Mouse (Mus musculus) left cerebral cortex, adult 8-10 months (tissue): ENCODE measurements around the gene Vmn1r195. TPM values are rescaled to one million over a fixed set of nuclear protein-coding genes. Genes with fewer than 3 reads are reported as not detected.
"Not testable (repeated sequence)": the region's sequence is repeated elsewhere in the genome, so short reads cannot be mapped to it uniquely, and the experiment has no call there.

Source experiments
- DNase-seq, 2 experiments: peaks; one replicate each; pipeline ENCODE4 v3.0.0; 2022; ENCODE audit warnings: low spot score in 2 of 2
- total RNA-seq, 4 experiments: library from RNA; stranded (reverse); gene quantifications; 2 replicates each; pipeline ENCODE4 v1.2.4; 2022

Gene Vmn1r195
- total RNA-seq = not detected

DNA sequence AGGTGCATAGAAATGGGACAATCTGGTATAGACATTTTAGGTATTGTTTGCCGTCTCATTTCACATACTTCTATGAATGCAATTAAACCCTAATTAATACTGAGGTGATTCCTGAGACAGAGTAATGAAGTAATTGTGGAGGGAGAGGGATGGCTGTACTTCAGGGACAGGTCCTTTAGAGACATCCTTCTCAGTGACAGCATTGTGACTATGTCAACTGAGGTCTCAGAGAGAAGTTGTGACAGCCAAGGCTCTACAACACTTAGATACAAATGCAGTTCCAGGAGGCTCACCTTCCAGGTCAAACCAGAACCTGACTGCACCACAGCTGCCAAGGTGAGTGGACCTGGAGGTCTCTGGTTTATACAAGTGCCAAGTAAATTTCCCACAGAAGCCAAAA lies at the start of gene Vmn1r195:
Vmn1r195 (plus strand) TSS at position 301 of the 400 bp plus-strand sequence.
- DNase-seq = not testable (repeated sequence)

DNA sequence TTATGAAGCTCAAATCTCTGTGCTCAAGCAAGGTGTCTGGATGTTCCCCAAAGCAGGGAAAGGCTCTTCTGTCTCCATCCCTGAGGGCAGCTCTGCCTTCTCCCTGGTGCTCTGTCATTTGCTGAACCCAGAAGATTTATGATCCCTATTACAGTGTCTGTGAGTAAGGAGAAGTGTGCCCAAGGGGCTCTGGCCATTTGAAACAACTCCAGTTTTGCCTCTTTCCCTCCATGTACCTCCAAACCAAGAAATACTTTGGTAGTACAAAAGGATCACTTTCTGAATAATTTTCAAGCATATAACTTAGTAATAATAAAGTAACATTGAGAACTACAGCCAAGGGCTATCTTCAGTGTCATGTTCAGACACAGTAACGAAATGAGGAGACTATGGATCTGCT lies 47.3 kb upstream of the Vmn1r195 start, which contains the start of gene Vmn1r193:
Vmn1r193 (minus strand) TSS at position 101 of the 400 bp plus-strand sequence.
- DNase-seq = not testable (repeated sequence)

DNA sequence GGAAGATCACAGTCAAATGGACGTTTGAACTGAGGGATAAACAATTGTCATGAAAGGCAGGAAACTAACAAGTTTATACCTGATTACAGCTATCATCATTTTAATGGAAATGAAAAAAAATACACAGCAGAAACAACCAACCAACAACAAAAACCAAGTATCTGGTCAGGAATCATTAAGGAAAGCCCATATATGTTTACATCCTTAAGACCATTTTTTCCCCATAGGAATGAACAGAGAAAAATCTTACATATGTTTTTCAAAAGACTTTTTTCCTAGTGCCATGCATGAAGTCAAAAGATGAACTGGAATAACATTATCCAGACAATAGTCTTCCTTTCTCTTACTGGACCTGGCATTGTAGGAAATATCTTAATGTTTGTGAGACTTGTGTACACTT lies 26.4 kb upstream of the Vmn1r195 start, which contains the start of gene Vmn1r194:
Vmn1r194 (plus strand) TSS at position 301 of the 400 bp plus-strand sequence.
- DNase-seq = no peak

DNA sequence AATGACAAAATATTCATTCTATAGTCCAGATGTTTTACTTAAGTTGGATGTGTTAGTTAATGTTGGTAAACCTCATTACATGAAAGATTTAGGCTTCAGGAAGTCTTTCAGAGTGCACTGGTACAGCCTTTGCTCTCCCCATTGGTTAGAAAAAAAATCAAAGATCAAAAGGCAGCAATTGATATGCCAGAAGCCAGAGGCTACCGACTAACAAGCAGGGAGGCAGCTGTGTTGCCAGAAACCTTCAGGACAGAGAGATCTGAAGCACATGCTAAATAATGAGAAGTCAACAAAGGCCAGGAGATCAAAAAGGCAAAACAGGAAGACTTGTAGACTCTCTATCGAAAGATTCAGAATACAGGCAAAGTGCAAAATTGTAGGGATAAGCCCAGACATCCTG lies 1.4 kb downstream of the Vmn1r195 start:
- DNase-seq = no peak

DNA sequence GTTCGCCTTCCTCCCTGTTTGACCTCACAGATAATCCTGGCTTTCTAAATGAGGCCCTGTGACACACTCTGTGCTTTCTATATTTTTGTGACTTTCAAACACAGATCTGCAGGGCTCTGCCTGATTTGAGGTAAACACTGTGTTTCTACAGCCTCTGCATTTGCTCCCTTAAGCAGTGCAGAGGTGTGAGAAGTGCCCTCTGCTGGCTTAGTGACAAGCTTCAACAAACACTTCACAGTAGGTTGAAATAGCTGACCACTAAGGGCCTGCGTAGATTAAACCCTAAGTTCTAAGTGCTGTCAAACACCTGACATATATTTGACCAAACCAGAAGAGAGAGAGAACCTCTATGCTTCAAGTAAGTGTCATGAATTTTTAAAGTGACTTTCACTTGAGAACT lies 14.3 kb downstream of the Vmn1r195 start:
- DNase-seq = no peak

DNA sequence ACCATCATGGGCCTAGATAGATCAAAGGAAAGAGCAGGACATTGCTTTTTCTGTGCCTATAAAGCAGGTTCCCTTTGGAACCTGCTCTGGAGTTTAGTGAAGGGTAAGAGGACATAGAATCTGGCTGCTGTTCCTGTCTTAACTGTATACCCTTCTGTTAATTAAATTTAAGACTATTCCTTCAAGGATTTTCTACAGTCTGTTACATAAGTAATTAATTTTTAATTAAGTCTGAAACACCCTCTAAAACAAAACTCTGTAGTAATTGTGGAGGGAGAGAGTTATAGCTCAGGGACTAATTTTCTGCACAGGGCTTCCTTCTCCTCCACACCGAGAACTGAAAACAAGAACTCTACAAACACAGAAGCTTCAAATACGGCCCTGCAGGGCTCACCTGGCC lies 19.3 kb downstream of the Vmn1r195 start, which contains the start of gene Vmn1r196:
Vmn1r196 (plus strand) TSS at position 301 of the 400 bp plus-strand sequence.
- no peak for DNase-seq

DNA sequence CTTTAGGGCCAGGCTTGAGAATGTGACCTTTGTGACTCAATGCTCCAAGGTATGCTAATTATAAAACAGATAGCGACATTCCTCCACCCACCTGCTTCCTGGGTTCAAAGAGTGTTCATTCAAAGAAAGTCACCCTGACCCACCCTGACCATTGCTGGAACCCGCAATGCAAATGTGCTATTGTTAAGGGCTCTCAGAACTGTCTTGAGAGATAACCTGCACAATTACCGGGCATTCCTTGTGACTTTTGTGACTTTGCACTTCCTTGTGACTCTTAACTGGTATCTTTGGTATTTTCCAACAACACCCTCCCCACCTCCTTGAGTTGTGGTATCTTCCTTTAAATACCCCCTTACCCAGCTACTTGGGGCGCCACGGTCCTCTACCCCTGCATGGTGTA lies 37.8 kb downstream of the Vmn1r195 start:
- not testable (repeated sequence) for DNase-seq

DNA sequence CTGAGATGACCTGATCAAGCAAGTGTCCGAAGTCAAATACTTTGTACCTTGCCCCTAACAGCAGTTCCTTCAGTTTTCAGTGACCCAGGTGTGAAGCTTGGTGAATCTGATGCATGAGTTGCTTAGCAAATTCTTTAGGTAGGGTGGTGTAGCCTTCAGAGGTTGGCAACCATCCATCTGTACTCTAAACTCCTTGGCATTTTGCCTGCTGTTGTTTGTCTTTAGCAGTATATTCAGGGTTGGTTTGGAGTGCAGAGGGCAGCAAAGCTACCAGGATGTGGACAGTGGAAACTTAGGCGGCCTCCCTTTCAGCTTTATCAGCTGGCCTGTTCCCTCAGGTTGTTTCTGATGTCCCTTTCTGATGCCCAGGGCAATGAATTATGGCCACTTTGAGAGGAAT lies 45.0 kb downstream of the Vmn1r195 start:
- DNase-seq = no peak

DNA sequence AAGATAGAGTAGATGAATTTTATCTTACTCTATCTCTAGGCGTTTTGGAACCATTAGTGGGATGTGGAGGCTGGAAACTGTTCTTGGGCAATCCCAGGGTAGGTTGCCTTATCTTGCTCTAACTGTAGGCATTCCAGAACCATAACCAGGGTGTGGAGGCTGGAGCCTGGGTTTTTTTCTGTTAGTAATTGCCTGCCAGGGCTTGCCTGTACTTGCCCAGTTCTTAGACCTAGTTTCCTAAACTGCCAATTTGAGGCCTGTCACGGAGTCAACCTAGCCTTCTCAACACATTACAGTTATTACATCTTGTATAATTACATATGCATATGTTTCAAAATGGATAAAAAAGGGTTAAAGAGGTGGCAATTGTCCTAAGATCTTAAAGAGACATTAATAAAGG lies 47.0 kb downstream of the Vmn1r195 start:
- DNase-seq = no peak

DNA sequence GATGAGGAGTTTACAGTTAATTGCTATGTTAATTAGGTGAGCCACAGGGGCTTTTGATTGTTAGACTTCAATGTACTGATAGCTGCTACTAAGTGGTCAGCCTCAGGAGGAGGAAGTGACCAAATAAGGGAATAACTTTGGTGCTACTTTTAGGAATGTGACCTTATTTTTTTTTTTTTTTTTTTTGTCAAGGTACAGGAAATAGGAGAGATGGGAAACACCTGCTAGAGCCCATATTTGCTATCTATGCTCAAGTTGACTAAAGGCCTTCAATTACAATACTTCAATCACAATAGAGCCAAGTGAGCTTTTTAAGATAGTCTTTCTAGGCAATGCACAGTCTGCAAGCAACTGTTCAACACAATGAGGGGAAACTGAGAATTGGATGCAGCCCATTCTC lies 49.8 kb downstream of the Vmn1r195 start:
- no peak for DNase-seq

DNA sequence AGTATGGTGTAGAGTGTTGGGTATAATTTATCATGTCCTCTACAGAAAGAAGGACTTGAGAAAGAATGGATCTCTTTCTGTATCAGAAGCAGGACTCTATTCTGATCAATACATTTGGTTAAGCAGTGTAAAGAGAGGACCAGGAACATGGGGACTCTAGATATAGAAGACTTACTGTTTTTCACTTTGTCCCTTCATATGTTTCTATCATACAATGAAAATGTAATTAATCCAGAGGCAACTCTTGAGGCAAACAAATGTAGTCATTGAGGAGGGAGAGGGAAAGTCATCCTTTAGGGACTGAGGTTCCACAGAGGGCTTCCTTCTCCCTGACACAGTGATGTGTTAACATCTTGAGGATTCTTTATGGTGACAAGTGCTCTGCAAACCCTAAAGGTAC lies 54.0 kb downstream of the Vmn1r195 start, which contains the start of gene Vmn1r197:
Vmn1r197 (plus strand) TSS at position 301 of the 400 bp plus-strand sequence.
- DNase-seq = no peak

Other genes with a start within 250 kb of the Vmn1r195 start
- gene Hist1h2ah, start 235.0 kb upstream of the Vmn1r195 start, total RNA-seq = 10 to 100 TPM in 3 of 4 experiments, not detected in 1; 15.3 to 27.1 (median 22.8) TPM
- gene Hist1h2bk, start 234.7 kb upstream of the Vmn1r195 start, total RNA-seq = 10 to 100 TPM in 3 of 4 experiments, 1 to 10 TPM in 1; 3.0 to 13.9 (median 10.7) TPM
- 10 to 100 TPM; 62.0 to 71.0 (median 68.4) TPM for gene Hist1h4i, start 229.2 kb upstream of the Vmn1r195 start, total RNA-seq
- gene Hist1h2ag, start 227.6 kb upstream of the Vmn1r195 start, total RNA-seq = 10 to 100 TPM in 3 of 4 experiments, 1 to 10 TPM in 1; 9.0 to 26.2 (median 21.0) TPM
- gene Hist1h2bj, start 227.3 kb upstream of the Vmn1r195 start, total RNA-seq = 10 to 100 TPM in 2 of 4 experiments, 1 to 10 TPM in 2; 7.2 to 11.6 (median 10.4) TPM
- not detected for gene Vmn1r188, start 186.1 kb upstream of the Vmn1r195 start, total RNA-seq
- not detected for gene Vmn1r189, start 164.7 kb upstream of the Vmn1r195 start, total RNA-seq
- gene Vmn1r191, start 86.6 kb upstream of the Vmn1r195 start, total RNA-seq = not detected
- not detected for gene Vmn1r192, start 79.4 kb upstream of the Vmn1r195 start, total RNA-seq
- gene Vmn1r193, start 47.4 kb upstream of the Vmn1r195 start, total RNA-seq = not detected
- gene Vmn1r194, start 26.3 kb upstream of the Vmn1r195 start, total RNA-seq = not detected
- not detected for gene Vmn1r196, start 19.4 kb downstream of the Vmn1r195 start, total RNA-seq
- under 1 TPM in 1 of 4 experiments, not detected in 3; 0.07 TPM for gene Vmn1r197, start 54.1 kb downstream of the Vmn1r195 start, total RNA-seq
- not detected for gene Vmn1r198, start 79.8 kb downstream of the Vmn1r195 start, total RNA-seq
- gene Vmn1r199, start 109.3 kb downstream of the Vmn1r195 start, total RNA-seq = not detected
- gene Vmn1r200, start 119.9 kb downstream of the Vmn1r195 start, total RNA-seq = not detected
- gene Vmn1r201, start 201.4 kb downstream of the Vmn1r195 start, total RNA-seq = not detected
- under 1 TPM in 1 of 4 experiments, not detected in 3; 0.07 TPM for gene Vmn1r202, start 234.9 kb downstream of the Vmn1r195 start, total RNA-seq
- gene Vmn1r203, start 247.6 kb downstream of the Vmn1r195 start, total RNA-seq = under 1 TPM in 1 of 4 experiments, not detected in 3; 0.07 TPM